Mouse (Mus musculus) embryonic fibroblast, embryonic 13.5 days (primary cell): Measurements from ENCODE around the gene Alad. TPM values are rescaled to one million over a fixed set of nuclear protein-coding genes. Genes with fewer than 3 reads are reported as not detected.
"Not testable (repeated sequence)": the region's sequence is repeated elsewhere in the genome, so short reads cannot be mapped to it uniquely, and the experiment has no call there.

Source experiments
- H3K27ac ChIP-seq: 2 replicates; pipeline ENCODE4 v1.5.1; 2012; ENCODE audit warnings: low read length, control low read depth, inconsistent platforms; ENCODE audit not compliant: insufficient read depth
- H3K4me1 ChIP-seq: 2 replicates; pipeline ENCODE4 v1.6.1; 2011; ENCODE audit warnings: low read length; ENCODE audit not compliant: control insufficient read depth, insufficient read depth
- H3K4me3 ChIP-seq: 2 replicates; pipeline ENCODE4 v1.5.1; 2011; ENCODE audit warnings: mild to moderate bottlenecking, control low read depth, low read length; ENCODE audit not compliant: insufficient read depth
- CTCF ChIP-seq: IDR thresholded peaks from 2 replicates; pipeline ENCODE4 v1.5.1; 2011; ENCODE audit warnings: mild to moderate bottlenecking, control low read depth, low read length, moderate library complexity, borderline replicate concordance; ENCODE audit not compliant: insufficient read depth
- POLR2A ChIP-seq: IDR thresholded peaks from 2 replicates; pipeline ENCODE4 v1.6.1; 2011; ENCODE audit warnings: low read depth, mild to moderate bottlenecking, control low read depth, low read length, moderate library complexity
- polyA plus RNA-seq: library from polyadenylated mRNA; stranded (reverse); fragments of >200 nt; gene quantifications from 2 replicates; pipeline ENCODE4 v1.2.4, GENCODE M21; 2011; ENCODE audit warnings: low read depth; ENCODE audit not compliant: missing spikeins, insufficient read length

Gene Alad
- polyA plus RNA-seq, 1 experiment = 16.5 TPM

- Histone ChIP-seq H3K27ac (no peak within 1 kb of the TSS), H3K4me3 (peak within 1 kb of the TSS; percentile 33), H3K4me1 (no peaks in the 10 kb centered on the region; the same call in 1 of the 2 replicates)
- TF ChIP-seq POLR2A = no peak
- no peak for TF ChIP-seq CTCF
Measured at GRCm38 (mm10) chr4:62479937-62480708, 39.6 kb downstream of the Alad start, which contains the start of gene Bspry. TSS of gene Bspry (plus strand) at chr4:62480053.

- not testable (repeated sequence) for H3K27ac ChIP-seq, H3K4me1 ChIP-seq
- peak overlapping the region; percentile 33 for H3K4me3 ChIP-seq
Measured at GRCm38 (mm10) chr4:62479593-62479936, 40.2 kb downstream of the Alad start.

GRCm38 (mm10) chr4:62477542-62478244 lies 42.0 kb downstream of the Alad start:
- Histone ChIP-seq H3K4me1 (no peaks in the 10 kb centered on the region; the same call in 1 of the 2 replicates), H3K27ac (no peak overlapping the region), H3K4me3 (no peak overlapping the region)
- no peak for TF ChIP-seq POLR2A
- TF ChIP-seq CTCF = no peak

- Histone ChIP-seq H3K4me1 (no peaks in the 10 kb centered on the region; the same call in 1 of the 2 replicates), H3K27ac (no peak overlapping the region), H3K4me3 (no peak overlapping the region)
- TF ChIP-seq CTCF (no peak), POLR2A (no peak)
Measured at GRCm38 (mm10) chr4:62475793-62476192, 43.9 kb downstream of the Alad start.

DNA sequence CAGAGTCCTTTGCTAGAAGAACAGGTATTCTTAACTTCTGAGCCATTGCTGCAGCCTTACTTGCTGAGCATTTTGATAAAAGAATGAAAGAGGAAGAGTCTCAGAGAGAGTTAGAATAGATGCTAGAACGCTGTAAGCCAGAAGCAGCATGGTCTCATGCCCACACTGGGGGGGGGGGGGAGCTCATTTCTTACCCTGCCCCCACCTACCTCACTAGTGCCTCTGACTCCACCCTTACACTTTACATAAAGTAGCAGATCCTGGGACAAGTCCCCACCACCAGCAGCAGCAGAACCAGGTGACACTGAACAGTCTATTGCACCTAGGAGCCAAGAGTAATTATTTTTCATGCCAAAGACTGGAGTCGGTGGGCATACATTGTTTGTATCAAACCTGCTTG lies 44.6 kb downstream of the Alad start:
- Histone ChIP-seq H3K27ac (no peak overlapping the region), H3K4me3 (no peak overlapping the region), H3K4me1 (no peaks in the 10 kb centered on the region; the same call in 1 of the 2 replicates)
- no peak for TF ChIP-seq POLR2A
- no peak for TF ChIP-seq CTCF

DNA sequence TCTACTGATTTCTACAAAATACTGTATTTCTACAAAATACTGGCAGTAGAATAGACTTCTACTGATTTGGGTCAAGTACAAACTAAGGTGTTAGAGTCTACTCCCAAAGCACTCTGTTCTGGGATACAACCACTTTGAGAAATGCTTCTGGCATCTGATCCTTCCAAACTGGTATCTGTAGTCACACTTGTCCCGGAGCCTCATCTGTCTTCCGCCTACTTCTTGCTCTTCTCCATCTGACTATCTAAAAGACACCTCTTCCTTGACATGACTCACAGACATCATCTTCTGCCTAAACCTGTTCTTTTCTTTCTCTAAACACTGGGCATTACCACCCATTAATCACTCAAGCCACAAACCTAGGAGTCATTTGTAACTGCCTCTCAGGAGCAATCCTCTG lies 47.6 kb downstream of the Alad start:
- no peak for TF ChIP-seq CTCF
- TF ChIP-seq POLR2A = no peak
- H3K4me1 ChIP-seq = no peaks in the 10 kb centered on the region
- no peak overlapping the region for H3K4me3 ChIP-seq

GRCm38 (mm10) chr4:62470598-62471051 lies 49.1 kb downstream of the Alad start, which contains the start of gene Wdr31:
TSS of gene Wdr31 (minus strand) at chr4:62470896.
- TF ChIP-seq CTCF (no peak), POLR2A (no peak)
- H3K4me3 ChIP-seq = peak within 1 kb of the TSS; percentile 67
- no peaks in the 10 kb centered on the region for H3K4me1 ChIP-seq
- H3K27ac ChIP-seq = no peak within 1 kb of the TSS

More for the DNA sequence above, 47.6 kb downstream of the Alad start:
- H3K27ac ChIP-seq = no peak overlapping the region

DNA sequence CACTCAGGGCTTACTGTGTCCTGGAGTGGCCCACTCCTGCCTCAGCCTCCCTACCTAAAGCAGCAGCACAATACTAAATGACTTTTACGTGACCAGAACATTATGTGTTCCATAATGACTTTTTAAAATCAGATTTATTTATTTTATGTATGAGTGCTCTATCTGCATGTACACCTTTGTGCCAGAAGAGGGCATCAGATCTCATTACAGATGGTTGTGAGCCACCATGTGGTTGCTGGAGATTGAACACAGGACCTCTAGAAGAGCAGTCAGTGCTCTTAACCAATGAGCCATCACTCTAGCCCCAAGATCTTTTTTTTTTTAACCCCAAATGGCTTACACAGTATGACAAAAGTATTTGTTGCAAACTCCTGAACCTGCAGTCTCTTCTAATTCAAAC lies 51.6 kb downstream of the Alad start:
- TF ChIP-seq CTCF (no peak), POLR2A (no peak)
- Histone ChIP-seq H3K27ac (no peak overlapping the region), H3K4me3 (no peak overlapping the region), H3K4me1 (no peaks in the 10 kb centered on the region)

- Histone ChIP-seq H3K4me3 (no peak overlapping the region), H3K4me1 (no peaks in the 10 kb centered on the region), H3K27ac (no peak overlapping the region)
- TF ChIP-seq POLR2A (no peak), CTCF (no peak)
Measured at GRCm38 (mm10) chr4:62463124-62463523, 56.6 kb downstream of the Alad start.

- Histone ChIP-seq H3K4me3 (no peak overlapping the region), H3K27ac (no peak overlapping the region), H3K4me1 (no peaks in the 10 kb centered on the region)
- TF ChIP-seq CTCF (no peak), POLR2A (no peak)
Measured at GRCm38 (mm10) chr4:62460348-62460747, 59.4 kb downstream of the Alad start.

Other genes with a start within 250 kb of the Alad start
- 33.1 and 36.9 TPM in 2 replicates for gene Fkbp15, start 159.4 kb downstream of the Alad start, polyA plus RNA-seq
- 40.8 and 46.7 TPM in 2 replicates for gene Slc31a1, start 159.2 kb downstream of the Alad start, polyA plus RNA-seq
- gene Cdc26, start 111.3 kb downstream of the Alad start, polyA plus RNA-seq = 61.3 and 94.3 TPM in 2 replicates
- 12.1 and 14.1 TPM in 2 replicates for gene Prpf4, start 111.1 kb downstream of the Alad start, polyA plus RNA-seq
- not detected in 2 replicates for gene Rnf183, start 84.7 kb downstream of the Alad start, polyA plus RNA-seq
- 1.6 and 2.4 TPM in 2 replicates for gene Wdr31, start 49.0 kb downstream of the Alad start, polyA plus RNA-seq
- not detected in 2 replicates for gene Bspry, start 39.9 kb downstream of the Alad start, polyA plus RNA-seq
- gene Hdhd3, start 16.5 kb downstream of the Alad start, polyA plus RNA-seq = 3.6 and 3.8 TPM in 2 replicates
- 39.7 and 40.7 TPM in 2 replicates for gene Pole3, start 5.2 kb upstream of the Alad start, polyA plus RNA-seq
- 0.39 TPM in 1 of 2 replicates, not detected in the other for gene 4933430I17Rik, start 5.5 kb upstream of the Alad start, polyA plus RNA-seq
- 38.0 and 44.0 TPM in 2 replicates for gene Rgs3, start 39.9 kb upstream of the Alad start, polyA plus RNA-seq